Mouse (Mus musculus): ENCODE results near the gene Ghrh. TPM values are rescaled to one million over a fixed set of nuclear protein-coding genes. Genes with fewer than 3 reads are reported as not detected.

Ghrh gene
- total RNA-seq, 2 experiments from 2014 or later: not detected

DNA sequence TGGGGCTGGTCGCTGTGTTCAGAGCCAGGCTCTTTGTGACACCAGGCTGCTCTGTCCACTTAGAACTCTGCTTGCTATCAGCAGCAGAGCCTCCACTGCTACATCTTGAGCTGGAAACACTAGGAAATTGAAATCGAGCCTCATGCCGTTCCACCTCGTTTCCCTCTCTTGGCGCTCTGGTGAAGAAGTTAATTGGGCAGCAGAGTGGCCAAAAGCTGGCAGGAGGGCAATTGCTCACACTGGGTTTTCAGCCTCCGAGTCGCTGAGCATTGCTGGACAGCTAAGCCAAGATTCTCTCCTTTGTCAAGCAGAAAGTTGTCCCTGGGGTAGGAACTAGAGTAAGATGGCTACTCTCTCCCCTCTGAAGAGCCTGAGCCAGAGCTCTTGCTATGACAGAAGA lies 33.0 kb downstream of the Ghrh start:
- intact Hi-C loops (cut with DNase I): no loop called here

DNA sequence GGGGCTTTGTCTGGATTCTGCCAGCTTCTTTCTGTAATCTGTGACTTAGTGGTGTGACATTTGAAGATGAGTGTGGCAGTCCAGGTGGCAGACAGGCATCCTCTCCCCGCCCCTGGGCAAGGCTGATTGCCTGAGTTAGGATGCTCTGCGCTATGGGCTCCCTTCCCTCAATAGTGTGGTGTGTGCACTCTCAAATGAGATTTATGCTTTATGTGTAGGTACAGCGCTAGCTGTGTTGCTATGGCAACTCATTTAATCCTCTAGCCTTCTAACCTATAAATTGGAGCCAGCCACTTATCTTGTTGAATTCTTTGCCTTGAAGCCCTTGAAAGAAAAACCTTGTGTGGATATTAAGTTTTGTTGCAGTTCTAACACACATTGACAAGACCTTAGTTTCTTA lies 33.6 kb downstream of the Ghrh start:
- intact Hi-C loops (cut with DNase I): no loop called here
- DNase-seq (ENCODE audit: low spot score in 2 of 2): peak in 1 of 2 experiments; percentile 19

More for the DNA sequence above, 33.0 kb downstream of the Ghrh start:
- peak in 1 of 2 experiments; percentile 25 for DNase-seq (ENCODE audit: low spot score in 2 of 2)

GRCm38 (mm10) chr2:157310963-157311637 lies 36.2 kb downstream of the Ghrh start:
- no peak for DNase-seq (ENCODE audit: low spot score in 2 of 2)
- intact Hi-C loops (cut with DNase I): no loop called here

GRCm38 (mm10) chr2:157309611-157310010 lies 37.7 kb downstream of the Ghrh start:
- intact Hi-C loops (cut with DNase I): no loop called here
- DNase-seq (ENCODE audit: low spot score in 2 of 2): no peak

- DNase-seq (ENCODE audit: low spot score in 2 of 2): no peak
- intact Hi-C loops (cut with DNase I): no loop called here
Observed at GRCm38 (mm10) chr2:157308273-157308917, 38.9 kb downstream of the Ghrh start.

- intact Hi-C loops (cut with DNase I): no loop called here
- no peak for DNase-seq (ENCODE audit: low spot score in 2 of 2)
Observed at GRCm38 (mm10) chr2:157307715-157308265, 39.5 kb downstream of the Ghrh start.

DNA sequence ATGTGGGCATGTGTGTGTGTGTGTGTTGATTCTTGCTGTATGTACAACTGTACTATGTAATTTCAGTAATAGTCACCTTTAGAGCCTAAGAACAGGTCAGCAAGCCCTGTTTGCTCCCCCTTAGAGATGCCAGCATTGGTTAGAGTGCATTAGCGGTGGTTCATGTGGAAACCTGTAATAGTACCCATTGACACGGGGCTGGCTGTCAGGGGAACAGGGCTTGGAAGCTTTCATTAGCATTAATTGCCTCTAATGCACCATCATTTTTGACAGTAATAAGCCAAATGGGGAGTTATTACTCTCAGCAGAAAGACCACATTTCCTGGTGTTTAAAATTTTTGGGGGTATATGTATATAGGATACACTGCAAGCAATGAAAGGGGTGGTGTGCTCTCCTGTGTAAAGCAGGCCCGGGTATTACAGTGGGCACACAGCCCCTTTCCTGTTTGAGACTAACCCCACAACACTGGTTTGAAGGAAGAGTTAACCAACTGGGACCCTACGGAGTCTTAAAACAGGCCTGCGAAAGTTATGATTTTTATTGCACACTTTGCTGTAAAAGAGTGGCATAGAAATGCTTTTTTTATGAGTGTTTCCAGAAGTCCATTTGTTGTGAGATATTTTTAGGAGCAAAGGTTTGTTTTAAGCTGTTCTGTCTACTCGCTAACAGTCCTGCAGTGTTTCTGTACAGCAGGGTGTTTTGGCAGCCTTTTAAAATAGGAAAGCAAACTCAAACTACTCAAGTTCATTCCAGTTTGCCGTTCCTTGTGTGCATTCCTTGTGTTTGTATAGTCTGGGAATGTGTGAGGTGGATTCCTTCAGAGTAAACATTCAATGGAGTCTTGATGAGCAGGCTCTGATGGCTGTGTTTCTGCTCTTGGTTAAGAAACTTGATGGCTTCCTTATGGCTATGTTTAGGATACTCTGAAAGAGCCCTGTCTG lies 40.9 kb downstream of the Ghrh start:
- peak in 1 of 2 experiments; percentile 44 for DNase-seq (ENCODE audit: low spot score in 2 of 2)

DNA sequence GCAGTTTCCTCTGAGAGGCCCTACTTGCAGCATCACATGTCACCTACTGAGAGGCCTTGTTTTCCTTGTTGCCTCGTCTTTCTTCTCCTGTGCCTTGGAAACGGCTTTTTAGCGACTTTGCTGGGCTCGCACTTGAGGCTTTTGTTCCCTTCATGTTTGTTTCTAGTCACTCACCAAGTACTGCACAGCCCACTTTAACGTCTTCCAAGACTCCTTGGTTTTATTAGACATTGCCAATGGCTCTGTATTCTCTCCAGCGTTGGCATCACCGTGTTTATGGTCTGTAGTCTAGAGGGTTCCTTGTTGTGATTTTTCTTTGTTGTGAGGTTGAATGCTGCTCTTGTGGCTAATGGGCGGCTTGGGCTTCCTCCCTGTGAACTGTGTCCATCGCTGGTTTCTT lies 44.2 kb downstream of the Ghrh start:
- DNase-seq (ENCODE audit: low spot score in 2 of 2): peak in 1 of 2 experiments; percentile 53
- intact Hi-C loops (cut with DNase I): no loop called here

More for the DNA sequence above, 40.9 kb downstream of the Ghrh start:
- intact Hi-C loops (cut with DNase I): no loop called here

- DNase-seq (ENCODE audit: low spot score in 2 of 2): no peak
- intact Hi-C loops (cut with DNase I): no loop called here
Observed at GRCm38 (mm10) chr2:157300051-157300450, 47.3 kb downstream of the Ghrh start.

DNA sequence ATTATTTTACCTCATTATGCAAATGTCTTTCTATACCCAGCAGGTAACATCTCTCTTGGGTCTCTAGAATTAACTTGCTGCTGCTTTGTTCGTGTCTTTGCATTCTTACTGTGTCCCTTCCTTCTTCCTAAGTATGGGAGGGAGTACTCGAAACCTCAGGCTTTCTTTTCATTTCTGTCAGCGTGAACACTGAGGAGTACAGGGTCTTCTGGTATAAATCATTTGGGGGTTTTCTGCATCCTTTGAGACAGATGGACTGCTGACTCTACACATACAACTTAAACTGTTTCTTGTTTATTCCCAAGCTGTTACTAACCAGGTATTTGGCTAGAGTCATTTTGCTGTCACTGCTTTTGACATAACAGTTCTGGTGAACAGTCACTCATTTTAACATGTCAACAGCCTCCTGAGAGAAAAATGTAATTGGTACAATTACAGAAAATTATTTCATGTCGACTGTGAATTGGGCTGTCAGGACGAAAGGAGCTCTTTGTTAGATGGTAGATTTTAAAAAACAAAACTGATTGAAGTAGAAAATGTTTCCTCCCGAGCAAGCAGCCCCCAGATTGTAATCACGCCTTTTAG lies 51.1 kb downstream of the Ghrh start:
- DNase-seq (ENCODE audit: low spot score in 2 of 2): no peak
- intact Hi-C loops (cut with DNase I): no loop called here

DNA sequence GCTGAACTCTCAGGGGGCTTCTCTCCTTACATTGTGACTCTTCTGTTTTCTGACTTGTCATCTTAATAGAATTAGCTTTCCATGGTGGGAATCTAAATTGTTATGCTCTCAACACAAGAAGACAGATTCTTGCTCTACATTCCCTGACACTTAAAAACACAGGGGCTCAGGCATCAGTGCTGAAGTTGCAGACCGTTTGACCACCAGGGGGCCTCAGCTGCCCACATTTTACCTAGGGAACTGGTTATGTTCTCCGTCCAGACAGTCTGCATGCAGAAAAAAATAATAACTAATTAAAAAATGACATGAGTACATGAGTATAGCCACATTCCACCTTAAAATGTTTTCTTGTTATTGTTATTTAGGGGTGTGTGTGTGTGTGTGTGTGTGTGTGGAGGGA lies 55.2 kb downstream of the Ghrh start:
- intact Hi-C loops (cut with DNase I): loop anchor here (2.0 kb wide), 2 partner anchors 47 to 281 kb away; no protein-coding TSS in a partner anchor

DNA sequence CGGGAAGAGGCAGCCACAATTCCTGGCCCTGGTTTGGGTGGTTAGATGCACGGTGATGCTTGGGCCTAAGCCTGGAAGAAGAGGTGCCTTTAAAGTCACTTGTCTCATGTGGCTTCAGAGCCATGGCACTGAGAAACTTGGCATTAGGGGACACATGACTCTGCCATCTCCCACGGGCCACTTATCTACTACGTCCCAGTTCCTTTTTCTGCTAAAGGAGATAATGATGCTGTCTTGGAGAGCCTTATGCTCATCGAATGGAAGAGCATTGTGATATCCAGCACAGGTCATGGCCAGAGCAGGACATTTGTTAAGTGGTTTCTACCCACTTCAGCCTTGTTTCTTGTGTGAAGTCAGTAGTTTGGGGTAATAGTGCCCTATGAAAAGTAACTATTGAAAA lies 58.3 kb downstream of the Ghrh start:
- no peak for DNase-seq (ENCODE audit: low spot score in 2 of 2)
- intact Hi-C loops (cut with DNase I): no loop called here

More for the DNA sequence above, 55.2 kb downstream of the Ghrh start:
- DNase-seq (ENCODE audit: low spot score in 2 of 2): peak; percentile 66 to 78

DNA sequence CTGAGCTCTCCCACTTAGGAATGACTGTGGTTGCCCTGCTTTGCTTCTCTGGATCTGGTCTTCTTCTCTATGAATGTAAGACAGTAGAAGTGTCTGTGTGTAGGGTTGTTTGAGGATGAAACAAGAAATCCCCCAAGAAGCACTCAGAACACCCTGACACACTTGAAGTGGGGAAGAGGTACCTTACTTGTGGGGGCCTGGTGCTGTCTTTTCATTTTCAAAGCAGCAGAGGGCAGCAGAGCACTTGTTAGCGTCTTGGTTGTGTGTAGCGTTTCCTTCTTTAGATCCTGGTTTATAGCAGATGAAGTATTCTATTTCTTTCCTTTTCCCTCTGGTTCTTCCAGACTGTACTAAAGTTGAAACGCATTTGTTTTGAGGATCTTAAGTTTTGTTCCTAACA lies 59.8 kb downstream of the Ghrh start:
- intact Hi-C loops (cut with DNase I): loop anchor here (1.0 kb wide), 1 partner anchor 284 kb away; the partner anchor contains the start of gene Blcap
- peak; percentile 52 to 75 for DNase-seq (ENCODE audit: low spot score in 2 of 2)

DNA sequence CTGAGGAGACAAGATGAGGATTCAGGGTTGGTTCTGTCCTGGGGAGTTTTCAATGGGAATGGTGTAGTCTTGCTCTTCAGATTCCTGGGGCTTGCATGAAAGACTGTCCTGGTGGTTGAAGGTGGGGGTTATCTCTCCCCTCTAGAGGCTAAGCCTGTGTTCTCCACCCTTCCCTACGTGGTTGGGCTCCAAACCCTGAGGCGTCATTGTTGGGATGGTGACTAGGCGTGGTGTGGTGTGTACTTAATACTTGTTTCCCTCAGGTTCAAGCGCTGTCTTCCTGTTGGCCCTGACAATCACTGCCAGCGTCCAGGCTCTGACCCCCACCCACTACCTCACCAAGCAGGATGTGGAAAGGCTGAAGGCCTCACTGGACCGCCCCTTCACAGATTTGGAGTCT lies 64.0 kb downstream of the Ghrh start:
- DNase-seq (ENCODE audit: low spot score in 2 of 2): no peak
- intact Hi-C loops (cut with DNase I): no loop called here

Other genes starting within 250 kb of the Ghrh start
- 10 to 100 TPM; 11.6 to 12.4 TPM for gene Samhd1, start 212.2 kb downstream of the Ghrh start, total RNA-seq (2021)
- gene Rbl1, start 143.0 kb downstream of the Ghrh start, total RNA-seq (2021): 1 to 10 TPM; 1.2 to 1.6 TPM
- gene Rpn2, start 68.5 kb downstream of the Ghrh start, total RNA-seq (2021): 100 to 1,000 TPM; 124 to 130 TPM
- 1 to 10 TPM; 1.0 to 1.4 TPM for gene Mroh8, start 68.0 kb downstream of the Ghrh start, total RNA-seq (2021)
- gene Manbal, start 20.1 kb upstream of the Ghrh start, total RNA-seq (2021): 10 to 100 TPM; 64.8 to 65.6 TPM
- 100 to 1,000 TPM; 116 to 137 TPM for gene Src, start 70.9 kb upstream of the Ghrh start, total RNA-seq (2021)
- gene Nnat, start 212.6 kb upstream of the Ghrh start, total RNA-seq (2021): 100 to 1,000 TPM; 234 to 293 TPM
- 100 to 1,000 TPM; 111 to 112 TPM for gene Blcap, start 223.8 kb upstream of the Ghrh start, total RNA-seq (2021)

Measured in left cerebral cortex, postnatal 25 days (tissue).